Mouse (Mus musculus) stomach, postnatal 0 days (tissue): ENCODE data around the gene Olfr1388.

ENCODE experiments used
- CTCF ChIP-seq: IDR thresholded peaks from 2 replicates; pipeline ENCODE4 v1.5.1; 2016; ENCODE audit warnings: antibody characterized with exemption, low read depth, mild to moderate bottlenecking, moderate library complexity
- EP300 ChIP-seq: optimal IDR thresholded peaks from 2 replicates; pipeline ENCODE3; 2016; ENCODE audit warnings: antibody characterized with exemption

DNA sequence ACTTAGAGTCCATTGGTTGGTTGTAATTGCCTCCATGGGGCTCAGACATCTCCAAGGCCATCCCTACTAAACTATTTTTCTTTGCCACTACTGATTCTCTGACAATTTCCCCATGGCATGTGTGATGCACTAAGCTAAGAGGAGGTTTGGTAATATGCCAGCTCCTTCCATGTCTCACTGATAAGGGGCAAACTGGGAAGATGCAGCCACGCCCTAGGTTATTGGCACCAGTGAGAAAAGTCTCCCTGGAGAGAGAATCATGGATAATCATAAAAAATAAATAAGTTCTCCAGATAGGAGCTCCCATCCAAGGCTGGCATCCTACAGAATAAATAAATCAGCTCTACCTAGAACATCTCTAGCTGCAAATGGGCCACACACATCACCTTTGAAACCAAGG lies 18.6 kb downstream of the Olfr1388 start, which contains the start of gene Olfr1387:
- TF ChIP-seq CTCF (no peak), EP300 (no peak)
